Mouse (Mus musculus): ENCODE data around the gene Tuba8.

The Tuba8 gene

DNA sequence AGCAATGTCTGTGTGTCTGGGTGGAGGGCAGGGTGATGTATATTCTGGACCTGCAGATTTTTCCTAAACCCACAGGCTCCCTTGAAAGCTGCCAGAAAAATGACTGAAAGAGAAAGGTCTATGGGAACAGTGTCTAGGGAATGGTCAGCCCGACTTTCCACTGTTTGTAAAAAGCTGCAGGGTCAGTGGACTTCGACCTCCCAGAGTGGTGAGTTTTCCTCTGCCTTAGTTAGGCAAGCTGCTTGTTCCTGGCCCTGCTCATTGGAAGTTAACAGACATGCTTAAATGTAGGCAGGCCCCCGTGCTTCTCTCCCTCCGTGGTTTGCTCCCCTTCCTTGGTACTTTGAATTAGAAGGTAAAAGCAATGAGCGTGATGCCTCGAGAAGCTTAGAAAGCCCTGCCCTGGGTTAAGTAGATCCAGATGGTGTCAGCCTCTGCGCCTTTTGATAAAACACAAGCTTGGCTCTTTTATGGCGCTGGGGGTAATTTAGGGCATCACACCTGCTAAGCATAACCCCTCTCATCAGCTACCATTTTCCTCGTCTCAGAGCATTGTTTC, 12.6 kb upstream of the Tuba8 start:
- no peak for DNase-seq (ENCODE audit: low spot score)

DNA sequence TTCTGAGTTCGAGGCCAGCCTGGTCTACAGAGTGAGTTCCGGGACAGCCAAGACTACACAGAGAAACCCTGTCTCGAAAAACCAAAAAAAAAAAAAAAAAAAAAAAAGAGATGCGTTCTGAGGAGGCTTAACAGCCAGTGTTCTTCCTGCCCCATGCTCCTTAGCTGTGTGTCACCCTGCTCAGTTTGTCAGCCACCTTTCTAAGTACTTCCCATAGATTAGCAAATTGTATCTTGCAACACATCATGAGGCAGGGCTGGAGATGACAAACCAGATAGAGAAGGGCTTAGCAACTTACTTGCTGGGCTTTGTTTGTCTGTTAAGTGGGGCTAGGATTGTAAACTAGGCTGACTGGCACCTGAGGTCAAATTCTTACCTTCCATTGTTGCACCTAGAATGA, 10.0 kb upstream of the Tuba8 start:
- DNase-seq (ENCODE audit: low spot score), result no peak

DNA sequence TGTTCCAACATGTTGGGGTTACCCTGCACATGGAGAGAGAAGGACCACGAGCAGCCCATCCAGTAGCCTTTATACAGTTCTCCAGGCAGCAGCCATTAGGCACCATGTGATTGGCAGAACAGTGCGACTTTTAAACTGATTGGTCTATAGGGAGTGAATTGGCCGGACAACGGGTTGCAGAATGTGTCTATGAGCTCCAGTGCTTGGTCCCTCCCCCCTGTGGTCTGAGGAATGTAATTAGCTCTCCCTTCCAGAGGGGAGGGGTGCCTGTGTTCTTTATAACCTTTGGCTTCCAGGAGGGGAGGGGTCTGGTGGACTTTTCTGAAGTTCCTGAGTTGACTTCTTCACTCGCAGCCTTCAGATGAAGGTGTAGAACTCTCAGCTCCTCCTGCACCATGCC, 8.5 kb upstream of the Tuba8 start:
- DNase-seq (ENCODE audit: low spot score), result no peak

DNA sequence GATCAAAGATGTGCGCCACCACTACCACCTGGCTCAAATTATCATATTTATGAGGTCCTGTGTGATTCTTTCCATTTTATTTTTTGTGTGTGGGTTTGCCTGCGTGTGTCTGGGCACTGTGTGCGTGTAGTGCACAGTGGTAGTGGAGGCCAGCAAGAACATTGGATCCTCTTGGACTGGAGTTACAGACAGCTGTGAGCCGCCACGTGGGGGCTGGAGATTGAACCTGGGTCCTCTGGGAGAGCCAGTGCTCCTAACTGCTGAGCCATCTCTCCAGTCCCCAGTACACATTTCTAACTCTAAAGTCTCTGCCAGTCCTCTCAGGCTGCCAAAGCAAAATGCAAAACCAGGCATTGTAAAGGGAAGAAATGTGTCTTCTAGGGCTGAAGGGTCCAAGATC, 4.0 kb upstream of the Tuba8 start:
- DNase-seq (ENCODE audit: low spot score), result no peak

DNA sequence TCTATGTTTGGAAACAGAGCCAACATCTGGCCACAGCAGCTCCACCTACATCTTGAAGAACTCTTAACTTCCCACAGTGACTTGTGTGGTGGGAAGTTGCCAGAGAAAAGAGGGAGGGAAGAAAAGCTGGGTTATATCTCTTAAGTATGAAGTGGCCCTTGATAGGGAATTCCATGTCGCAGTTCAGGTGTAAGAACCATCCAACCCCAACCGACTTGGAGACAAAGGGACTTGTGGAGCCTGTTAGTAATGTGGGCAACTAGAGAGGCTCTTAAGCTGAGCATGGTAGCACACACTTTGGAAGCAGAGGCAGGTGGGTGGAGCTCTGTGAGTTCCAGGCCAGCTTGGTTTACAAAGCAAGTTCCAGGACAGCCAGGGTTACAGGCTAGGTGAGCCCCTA, 912 bp upstream of the Tuba8 start:
- no peak for DNase-seq (ENCODE audit: low spot score)

DNA sequence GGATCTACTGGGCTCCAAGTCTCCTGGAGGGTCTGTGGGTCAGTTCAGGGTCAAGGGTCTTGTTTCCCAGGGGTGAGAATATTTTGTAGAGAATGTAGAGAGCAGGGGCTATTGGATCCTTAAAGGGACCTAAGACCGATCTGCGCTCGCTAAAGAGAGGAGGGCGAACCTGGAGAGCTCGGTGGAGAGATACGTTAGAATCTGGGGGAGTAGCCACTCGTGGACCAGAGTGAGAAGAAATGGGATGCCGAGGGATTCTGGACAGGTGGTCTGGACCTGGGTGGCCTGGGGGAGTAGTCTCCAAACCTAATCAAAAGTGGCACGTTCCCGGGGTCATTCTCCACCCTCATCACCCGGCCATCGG, 412 bp downstream of the Tuba8 start:
- no peak for DNase-seq (ENCODE audit: low spot score)

DNA sequence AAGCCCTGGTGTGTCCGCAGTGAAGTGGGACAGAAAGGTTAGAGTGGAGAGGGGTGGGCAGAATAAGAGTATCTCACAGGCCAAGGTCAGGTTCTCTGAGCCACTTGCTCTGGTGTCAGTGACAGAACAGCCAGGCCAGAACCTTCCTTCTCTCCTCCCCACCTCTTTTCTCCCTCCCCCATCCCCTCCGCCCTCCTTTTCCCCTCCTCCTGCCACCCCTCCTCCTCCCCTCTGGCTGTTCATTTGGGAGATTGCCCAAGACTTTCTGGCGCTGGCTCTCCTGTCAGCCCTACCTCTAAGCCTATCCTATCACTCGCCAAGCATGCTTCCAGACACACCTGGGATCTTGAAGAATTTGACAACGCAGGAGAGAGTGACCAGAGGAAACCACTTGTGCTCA, 1.2 kb downstream of the Tuba8 start:
- DNase-seq (ENCODE audit: low spot score), result no peak

DNA sequence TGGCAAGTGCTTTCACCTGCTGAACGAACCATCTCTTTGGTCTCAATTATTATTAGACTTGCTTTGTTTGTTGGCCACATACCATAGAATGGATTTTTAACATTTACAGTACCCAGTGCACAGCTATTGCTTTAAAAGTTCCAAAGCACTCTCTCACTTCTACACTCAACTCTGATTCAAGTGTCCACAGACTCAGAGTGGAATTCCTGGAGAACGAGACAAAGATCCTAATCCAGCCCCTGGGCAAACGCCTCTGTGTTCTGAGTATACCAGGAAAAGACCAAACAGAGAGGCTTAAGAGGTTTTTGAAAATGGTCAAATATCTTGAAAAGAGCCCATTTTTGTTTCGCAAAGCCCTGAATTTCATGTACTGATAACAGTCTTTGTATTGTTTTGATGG, 2.5 kb downstream of the Tuba8 start:
- DNase-seq (ENCODE audit: low spot score), result no peak

DNA sequence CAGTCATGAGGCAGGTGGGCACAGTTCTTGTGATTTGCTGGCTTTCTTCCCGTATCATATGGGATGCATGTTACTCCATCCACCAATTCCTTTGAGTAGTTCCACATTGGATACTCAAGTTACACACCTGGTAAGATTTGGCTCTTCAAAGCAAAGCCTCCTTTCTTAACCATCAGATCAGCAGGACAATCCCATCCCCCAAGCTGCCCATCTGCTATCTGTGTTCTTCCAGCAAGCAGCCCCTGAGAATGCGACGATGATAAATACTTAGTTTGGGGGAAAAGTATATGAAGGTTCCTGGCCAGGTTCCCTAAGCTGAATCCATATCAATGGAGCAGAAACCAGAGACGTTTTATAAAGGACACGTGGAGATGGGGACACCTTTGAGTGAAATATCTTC, 3.7 kb downstream of the Tuba8 start:
- no peak for DNase-seq (ENCODE audit: low spot score)

DNA sequence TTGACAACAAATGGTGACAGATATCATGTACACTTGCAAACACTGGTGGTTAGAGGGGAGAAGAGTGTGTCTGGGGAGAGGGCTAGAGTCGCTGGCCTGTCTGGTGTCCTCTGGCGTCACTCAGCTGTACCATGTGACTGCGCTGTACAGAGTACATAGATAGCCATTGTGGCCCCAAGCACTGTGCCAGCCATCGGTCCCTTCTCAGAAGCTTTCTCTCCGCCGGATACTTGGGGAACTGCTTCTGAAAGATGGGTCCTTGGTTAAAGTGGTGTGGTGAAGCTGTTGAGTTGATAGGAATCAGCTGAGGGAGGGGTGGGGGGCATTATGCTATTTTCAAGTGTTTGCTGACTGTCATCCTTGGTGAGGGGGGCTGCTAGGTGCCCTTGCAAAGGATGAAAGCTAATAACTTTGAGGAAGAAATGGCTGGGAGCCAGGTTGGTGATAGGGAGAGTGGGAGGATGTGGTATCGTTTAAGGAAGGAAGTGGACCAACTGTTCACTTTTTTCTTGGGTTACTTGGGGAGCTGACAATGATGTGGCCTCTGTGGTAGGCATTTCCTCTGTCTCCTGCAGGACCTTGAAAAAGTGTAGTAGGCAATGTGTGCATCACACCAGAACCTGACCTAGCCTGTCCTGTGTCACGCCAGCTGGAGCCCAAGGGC, 4.3 kb downstream of the Tuba8 start:
- DNase-seq (ENCODE audit: low spot score), result no peak

DNA sequence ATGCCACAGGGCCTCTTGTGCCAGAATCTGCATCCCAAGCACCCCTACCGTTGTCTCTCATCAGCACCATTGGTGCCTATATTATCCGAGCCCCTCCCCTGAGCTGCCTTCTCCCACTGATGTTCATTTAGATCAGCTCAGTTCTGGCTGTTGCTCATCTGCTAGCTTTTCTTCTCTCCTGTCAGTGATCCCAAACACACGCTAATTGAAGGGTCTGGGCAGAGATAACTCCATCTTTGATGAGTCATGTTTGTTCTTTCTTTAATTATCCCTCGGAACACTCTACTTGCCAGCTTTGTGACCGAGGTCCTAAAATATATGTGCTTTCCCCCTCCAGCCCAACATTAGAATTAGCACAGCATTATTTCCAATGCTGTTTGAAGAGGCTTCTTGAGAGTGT, 4.8 kb downstream of the Tuba8 start:
- DNase-seq (ENCODE audit: low spot score), result no peak

DNA sequence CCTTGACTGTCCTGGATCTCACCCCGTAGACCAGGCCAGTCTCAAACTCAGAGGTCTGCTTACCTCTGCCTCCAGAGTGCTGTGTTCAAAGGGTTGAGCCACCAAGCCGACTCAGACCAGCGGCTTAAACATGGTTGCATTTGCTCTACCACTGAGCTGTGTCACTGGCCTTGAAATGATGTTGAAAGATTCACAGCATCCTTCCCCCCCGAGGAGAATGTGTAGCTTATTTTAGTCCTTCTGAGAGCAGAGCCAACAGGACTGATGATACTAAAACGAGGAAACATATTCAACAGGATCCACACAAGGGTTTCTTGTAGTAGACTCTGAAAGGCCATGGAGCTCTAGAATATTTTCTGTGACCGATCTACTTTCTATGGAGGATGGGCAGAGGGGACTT, 5.4 kb downstream of the Tuba8 start:
- DNase-seq (ENCODE audit: low spot score), result no peak

DNA sequence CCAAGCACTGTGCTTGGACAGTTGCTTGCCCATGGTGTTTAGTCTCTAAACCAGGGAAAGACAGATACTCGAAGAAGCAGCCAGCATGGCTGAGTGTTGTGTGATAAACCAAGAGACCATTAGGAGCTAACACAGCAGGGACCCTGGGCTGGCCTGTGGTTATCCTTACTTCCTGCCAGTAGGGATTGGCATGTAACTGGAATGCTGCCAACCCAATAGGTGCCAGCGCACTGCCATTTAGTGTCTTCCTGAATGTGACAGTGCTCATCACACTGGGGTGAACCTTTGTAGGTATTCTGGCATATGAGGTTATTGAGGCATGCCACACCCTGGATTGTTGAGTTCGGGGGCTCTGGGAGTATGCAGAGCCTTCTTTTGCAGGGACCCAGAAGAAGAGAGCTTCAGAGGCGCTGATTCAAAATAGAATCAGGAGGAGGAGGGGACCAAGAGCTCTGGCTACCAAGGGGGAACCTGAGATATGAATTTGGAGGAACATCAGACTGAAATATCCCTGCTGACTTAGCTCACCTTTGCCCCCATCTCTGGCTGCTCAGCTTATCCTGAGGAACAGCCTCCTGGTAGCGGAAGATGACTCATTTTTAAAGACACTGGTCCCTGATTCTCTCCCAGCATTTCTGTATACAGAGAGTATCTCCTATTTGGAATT, 6.2 kb downstream of the Tuba8 start:
- no peak for DNase-seq (ENCODE audit: low spot score)

DNA sequence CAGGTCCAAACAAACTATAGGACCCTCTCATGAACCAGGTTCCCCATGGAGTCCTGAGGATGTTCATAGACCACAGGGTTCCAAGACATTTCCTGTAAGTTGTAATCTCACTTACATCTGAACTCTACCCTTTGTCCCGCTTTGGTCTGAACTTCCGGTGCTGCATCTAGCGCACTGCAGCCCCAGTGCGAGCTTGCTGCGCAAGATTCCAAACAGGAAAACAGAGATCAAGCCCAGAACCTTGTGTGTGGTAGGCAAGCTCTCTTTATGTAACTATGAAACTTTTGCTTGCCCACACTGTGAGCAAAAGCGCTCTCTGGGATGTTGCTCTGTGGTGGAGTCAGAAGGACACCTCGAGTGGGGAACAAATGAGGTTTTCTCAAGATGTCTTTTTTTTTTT, 7.5 kb downstream of the Tuba8 start:
- DNase-seq (ENCODE audit: low spot score), result no peak

DNA sequence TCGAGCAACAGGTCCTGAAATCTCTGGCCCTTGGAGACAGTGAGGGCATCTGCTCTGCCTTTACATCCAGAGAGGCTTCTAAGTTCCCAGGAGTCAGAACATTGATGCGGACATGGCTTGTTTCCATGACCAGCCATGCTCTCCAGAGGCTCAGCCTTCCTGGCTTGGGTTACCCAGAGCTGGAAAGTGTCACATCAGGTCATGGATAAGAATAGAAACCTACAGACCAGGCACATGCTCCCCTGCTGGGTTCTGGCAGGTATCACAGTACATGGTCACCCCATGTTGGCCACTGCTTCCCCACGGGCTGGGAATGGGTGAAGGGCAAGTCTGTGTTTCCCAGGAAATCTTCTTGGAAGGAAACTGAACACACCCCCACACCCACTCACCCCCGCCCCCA, 8.9 kb downstream of the Tuba8 start:
- no peak for DNase-seq (ENCODE audit: low spot score)

DNA sequence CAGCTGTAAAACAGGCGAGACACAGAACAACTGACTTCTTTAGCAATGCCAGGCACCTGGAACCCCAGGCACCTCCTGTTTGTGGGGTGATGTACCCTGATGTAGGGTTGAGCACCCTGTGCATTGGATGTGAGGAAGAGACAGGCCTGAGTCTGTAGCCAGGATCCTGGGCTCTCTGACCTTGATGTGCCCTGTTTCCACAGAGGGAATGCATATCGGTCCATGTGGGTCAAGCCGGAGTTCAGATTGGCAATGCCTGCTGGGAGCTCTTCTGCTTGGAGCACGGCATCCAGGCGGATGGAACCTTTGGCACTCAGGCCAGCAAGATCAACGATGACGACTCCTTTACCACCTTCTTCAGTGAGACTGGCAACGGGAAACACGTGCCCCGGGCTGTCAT, 9.7 kb downstream of the Tuba8 start:
- DNase-seq (ENCODE audit: low spot score), result no peak

DNA sequence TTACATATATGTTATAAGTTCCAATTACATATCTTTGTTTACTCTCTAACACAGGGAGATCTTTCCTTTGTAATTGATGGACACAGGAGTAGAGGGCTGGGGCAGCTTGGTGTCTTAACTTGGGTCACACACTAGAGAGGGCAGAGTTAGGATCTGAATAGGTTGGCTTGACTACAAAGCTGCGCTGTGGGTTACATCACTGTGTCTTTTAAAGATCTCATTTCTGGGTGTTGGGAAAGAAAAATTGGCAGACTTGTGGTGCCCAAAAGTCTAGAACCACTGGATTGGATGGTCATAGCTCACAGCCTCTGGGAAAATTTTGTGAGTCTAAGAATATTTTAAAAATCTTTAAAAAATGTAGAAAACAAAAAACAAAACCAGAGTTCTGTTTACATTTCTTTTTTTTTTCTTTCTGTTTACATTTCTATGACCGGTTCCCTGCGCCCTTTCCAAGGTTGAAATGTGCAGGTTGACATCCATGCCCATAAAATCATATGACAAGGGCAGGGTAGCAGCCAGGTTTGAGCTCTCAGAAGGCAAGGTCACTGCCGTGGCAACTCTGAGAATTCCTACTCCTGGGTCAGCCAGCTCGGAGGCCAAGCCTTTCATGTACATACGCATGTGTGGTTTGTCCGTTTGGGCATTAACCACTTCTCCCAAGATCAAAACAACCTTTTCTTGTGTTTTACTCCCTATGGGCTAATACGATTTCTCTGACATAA, 11.5 kb downstream of the Tuba8 start:
- no peak for DNase-seq (ENCODE audit: low spot score)

DNA sequence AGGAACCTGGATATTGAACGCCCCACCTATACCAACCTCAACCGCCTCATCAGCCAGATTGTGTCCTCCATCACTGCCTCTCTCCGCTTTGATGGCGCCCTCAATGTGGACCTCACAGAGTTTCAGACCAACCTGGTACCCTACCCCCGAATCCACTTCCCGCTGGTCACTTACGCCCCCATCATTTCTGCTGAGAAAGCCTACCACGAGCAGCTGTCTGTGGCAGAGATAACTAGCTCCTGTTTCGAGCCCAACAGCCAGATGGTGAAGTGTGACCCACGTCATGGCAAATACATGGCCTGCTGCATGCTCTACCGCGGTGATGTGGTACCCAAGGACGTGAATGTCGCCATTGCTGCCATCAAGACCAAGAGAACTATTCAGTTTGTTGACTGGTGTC, 12.5 kb downstream of the Tuba8 start:
- DNase-seq (ENCODE audit: low spot score), result no peak

DNA sequence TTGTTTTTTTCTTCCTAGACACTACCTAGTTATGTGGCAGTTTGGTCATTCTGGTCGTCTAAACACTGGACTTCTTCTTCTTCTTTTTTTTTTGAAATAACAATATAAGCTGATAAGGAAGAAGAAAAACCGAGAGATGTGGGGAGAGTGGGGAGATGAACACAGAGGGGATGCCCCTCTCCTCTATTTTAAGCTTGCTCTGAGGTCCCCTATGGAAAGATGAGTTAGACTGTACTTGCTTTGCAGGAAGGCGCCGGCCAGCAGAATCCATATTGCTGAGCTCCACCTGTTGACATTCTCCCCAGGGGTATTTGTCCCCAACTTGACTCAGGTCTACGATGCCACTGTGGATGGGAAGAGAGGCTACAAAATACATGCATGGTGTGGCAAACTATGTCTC, 13.6 kb downstream of the Tuba8 start:
- DNase-seq (ENCODE audit: low spot score), result no peak

DNA sequence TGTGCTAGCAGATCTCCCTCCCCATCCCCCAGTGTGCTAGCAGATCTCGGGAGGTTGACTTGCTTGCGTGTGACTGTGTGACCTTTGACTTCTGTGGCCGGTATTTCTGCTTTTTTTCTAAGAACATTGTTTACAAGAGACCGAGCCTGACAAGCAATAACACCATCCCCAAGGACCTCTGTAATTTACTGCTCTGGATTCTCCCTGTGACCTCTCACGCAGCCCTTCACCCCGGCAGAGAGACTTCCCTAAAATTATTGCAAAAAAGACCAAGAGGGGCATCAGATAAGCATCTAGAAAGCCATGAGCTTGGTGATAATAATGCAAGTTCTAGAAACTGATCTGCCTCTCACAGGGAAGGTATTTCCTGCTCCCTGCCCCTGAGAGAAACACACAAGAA, 14.5 kb downstream of the Tuba8 start:
- DNase-seq (ENCODE audit: low spot score), result no peak

DNA sequence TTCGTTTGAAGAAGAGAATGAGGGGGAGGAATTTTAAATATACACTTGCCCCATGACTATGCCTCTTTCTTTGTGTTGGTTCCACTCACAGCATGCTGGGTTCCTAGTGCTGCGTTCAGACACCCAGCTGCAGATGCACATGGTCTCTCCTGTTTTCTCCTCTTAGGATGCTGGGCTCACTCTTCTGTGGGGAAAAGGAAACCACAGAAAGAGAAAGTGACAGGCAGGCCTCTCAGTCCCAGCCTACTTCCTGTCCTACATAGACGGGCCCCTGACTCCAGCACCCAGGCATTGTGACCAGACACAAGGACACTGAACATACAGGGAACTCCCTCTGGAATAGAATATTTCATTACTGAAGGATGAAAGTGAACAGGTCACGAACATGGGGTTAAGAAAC, 15.5 kb downstream of the Tuba8 start:
- no peak for DNase-seq (ENCODE audit: low spot score)

DNA sequence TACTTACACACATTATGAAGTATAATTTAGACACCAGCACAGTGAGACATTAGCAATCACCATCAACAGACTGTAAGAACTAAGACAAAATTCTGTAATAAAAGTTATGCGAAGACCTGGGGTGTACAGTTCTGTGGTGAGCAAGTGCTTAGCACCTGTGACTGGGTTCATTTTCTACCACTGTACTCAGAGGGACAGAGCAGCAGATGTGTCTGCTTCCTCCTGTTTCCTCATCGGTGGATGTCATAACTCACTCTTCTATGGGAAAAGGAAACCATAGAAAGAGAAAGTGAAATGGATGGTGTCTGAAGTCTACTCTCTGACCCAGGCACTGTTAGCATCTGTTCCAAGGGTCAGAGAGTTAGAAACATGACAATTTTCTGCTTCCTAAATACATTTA, 16.2 kb downstream of the Tuba8 start:
- DNase-seq (ENCODE audit: low spot score), result no peak

DNA sequence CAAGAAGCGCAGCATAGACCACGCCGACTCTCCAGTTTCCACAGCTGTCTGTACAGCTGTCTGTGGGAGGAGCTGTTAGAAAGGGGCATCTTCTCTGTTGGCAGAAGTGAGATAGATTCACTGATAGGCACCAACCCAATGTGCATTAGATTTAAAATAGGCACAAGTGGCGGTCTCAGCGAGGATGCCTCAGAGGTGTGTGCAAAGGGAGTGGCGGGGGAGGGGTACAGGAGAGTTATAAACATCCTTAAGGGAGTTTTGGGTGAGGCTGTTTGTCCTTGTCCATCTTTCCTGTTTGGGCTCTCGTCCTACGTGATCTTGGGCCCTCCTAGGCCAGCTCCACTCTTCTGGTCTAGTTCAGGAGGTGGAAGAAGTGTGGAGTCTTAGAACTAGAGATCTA, 17.9 kb downstream of the Tuba8 start:
- no peak for DNase-seq (ENCODE audit: low spot score)

DNA sequence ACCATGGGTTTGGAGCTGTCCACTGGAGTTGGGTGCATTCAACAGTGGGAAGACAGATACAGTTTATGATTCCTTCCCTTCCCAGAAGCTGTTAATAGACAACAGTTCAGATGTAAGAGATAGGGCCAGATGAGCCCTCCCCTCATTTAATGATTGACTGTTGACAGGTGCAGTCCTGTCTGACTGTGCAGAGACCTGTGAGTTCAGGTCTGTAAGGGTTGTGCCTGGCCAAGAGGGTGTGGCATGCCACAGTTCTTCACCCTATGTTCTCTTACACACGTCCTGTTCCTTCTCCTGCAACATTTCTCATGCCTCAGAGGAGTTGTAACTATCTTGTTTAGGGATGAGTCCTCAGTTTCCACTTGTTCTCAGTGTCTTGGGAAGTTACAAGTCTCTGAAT, 22.2 kb downstream of the Tuba8 start:
- DNase-seq (ENCODE audit: low spot score), result no peak
